Mouse (Mus musculus): ENCODE results near the gene Ran.

Gene Ran

DNA sequence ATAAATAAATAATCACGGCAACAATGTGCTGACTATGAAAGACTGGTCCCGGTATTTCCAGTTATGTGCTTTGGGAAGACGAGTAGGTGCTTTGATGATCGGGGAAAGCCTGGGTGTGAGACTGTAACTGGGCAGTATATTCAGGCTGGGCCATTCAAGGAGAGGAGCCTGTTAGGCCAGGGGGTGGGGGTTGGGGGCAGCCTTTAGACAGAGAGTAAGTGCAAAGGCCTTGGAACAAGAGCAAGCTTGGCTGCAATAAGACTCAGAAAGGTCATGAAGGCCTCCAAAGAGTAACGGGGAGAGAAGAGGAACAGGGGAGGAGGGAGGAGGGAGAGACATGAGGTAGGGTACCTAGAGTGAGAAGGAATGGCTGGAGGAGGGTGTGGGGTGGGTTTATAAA lies 4.3 kb upstream of the Ran start:
- DNase-seq = no peak

DNA sequence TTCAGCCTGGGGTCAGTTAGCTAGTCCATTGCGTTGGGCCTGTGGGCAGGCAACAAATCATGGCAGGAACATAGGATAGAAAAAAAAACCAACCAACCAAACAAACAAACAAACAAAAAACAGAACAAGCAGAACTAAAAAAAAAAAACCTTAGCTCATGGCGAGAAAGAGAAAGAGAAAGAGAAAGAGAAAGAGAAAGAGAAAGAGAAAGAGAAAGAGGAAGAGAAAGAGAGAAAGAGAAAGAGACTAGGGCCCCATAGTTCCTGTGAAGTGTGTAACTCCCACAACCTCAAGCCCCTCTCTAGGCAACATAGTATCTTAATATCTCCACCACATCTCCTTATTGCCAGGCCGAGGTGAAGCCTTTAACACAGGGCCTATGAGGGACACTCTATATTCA lies 3.5 kb upstream of the Ran start:
- no peak for DNase-seq

GRCm38 (mm10) chr5:129018782-129019489 lies 933 bp upstream of the Ran start:
- DNase-seq = no peak

- no peak for DNase-seq
Observed at GRCm38 (mm10) chr5:129020300-129020668, 415 bp downstream of the Ran start.

DNA sequence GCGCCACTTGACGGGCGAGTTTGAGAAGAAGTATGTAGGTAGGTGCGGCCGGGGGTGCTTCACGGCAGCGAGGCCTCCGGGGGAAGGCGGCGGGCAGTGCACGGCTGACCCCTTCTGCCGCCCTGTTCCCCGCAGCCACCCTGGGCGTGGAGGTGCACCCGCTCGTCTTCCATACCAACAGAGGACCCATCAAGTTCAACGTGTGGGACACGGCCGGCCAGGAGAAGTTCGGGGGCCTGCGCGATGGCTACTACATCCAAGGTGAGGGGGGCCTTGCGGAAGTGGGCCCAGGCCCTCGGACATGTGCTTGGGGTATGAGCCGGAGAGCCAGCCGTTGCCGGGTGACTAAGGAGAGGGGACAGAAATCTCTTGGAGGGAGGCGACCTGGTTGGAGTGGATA lies 862 bp downstream of the Ran start:
- DNase-seq = peak; percentile 59

DNA sequence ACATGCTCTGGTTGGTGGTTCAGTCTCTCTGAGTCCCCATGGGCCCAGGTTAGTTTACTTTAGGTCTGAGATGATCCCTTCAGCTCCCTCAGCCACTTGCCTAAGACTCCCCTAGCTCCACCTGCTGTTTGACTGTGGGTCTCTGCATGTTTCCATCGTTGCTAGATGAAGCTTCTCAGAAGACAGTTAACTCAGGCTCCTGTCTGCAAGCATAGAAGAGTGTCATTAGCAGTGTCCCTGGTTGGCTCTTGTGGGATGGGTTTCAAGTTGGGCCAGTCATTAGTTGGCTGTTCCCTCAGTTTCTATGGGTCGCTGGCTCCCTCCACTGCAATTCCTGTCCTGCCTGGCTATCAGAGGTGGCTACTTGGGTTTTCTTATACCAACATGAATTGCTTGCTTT lies 5.2 kb downstream of the Ran start:
- DNase-seq = no peak

GRCm38 (mm10) chr5:129025725-129026124 lies 5.9 kb downstream of the Ran start:
- DNase-seq = no peak

- no peak for DNase-seq
Observed at GRCm38 (mm10) chr5:129026171-129026570, 6.3 kb downstream of the Ran start.

GRCm38 (mm10) chr5:129026637-129027036 lies 6.8 kb downstream of the Ran start:
- DNase-seq = no peak

DNA sequence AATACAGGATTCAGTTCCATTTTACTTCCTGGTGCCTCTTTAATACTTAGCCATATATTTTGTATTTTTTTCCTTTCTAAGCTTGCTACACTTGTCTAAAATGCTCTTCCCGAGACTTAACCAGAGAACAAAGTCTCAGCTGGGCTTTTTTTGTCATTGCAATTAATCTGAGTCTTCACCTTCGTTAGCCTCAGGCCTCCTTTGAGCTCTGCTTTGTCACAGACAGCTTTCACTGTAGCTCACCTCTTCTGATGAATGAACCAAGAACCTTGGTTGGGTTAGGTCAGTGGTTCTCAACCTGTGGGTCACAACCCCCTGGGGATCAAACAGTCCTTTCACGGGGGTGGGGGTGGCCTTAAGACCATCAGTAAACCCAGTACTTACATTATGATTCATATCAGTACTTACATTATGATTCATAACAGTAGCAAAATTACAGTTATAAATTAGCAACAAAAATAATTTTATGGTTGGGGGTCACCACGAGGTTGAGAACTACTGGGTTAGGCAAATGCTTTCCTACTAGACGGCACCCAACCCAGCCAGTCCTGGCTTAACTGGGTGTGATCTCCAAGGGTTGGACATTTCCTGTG lies 9.4 kb downstream of the Ran start:
- no peak for DNase-seq

DNA sequence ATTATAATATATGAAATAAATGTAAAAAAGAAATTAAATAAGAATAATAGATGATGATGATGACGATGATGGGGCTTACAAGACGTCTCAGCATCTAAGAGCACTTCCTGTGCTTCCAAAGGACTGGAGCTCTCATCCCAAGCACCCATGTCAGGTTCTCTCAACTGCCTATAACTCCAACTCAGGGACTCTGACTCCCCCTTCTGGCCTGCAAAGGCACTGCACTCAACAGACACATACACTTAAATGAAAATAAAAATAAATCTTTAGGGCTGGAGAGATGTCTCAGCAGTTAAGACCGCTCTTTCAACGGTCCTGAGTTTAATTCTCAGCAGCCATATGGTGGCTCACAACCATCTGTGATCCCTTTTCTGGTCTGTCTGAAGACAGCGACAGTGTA lies 16.8 kb downstream of the Ran start:
- no peak for DNase-seq

- DNase-seq = no peak
Observed at GRCm38 (mm10) chr5:129037739-129038138, 17.9 kb downstream of the Ran start.

GRCm38 (mm10) chr5:129045641-129046580 lies 26.0 kb downstream of the Ran start:
- DNase-seq = no peak

DNA sequence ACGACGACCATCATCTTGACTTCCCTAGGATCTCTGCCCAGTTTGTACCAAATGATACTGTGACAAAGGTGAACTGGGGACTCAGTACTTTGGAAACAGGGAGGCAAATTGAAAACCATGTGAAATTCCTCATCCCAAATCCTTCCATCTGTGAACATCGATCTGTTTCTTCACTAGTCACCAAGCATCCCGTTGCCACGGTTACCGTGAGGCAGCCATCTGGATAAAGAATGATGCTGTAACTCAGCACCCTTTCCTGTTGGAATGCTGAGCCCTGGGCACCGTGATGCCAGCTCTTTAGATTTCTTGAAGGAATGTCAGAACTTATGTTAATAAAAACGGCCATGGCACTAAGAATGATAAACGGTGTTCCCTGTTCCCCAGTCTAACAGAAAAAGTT lies 29.5 kb downstream of the Ran start:
- DNase-seq = no peak

DNA sequence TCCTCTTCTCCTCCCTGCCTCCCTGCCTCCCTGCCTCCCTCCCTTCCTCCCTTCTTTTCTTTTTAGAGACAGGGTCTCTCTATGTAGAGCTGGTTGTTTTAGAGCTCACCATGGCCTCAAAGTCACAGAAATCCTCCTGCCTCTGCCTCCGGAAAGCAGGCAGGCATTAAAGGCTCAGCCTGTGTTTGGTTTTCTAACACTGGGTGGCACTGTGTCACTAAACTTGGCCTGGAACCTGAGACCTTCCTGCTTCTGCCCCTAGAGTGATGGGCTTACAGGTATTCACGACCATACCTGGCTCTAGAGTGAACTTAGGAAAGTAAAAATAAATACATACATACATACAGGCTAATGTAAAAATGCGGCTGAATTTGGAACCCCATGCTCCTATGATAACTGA lies 32.0 kb downstream of the Ran start:
- no peak for DNase-seq

DNA sequence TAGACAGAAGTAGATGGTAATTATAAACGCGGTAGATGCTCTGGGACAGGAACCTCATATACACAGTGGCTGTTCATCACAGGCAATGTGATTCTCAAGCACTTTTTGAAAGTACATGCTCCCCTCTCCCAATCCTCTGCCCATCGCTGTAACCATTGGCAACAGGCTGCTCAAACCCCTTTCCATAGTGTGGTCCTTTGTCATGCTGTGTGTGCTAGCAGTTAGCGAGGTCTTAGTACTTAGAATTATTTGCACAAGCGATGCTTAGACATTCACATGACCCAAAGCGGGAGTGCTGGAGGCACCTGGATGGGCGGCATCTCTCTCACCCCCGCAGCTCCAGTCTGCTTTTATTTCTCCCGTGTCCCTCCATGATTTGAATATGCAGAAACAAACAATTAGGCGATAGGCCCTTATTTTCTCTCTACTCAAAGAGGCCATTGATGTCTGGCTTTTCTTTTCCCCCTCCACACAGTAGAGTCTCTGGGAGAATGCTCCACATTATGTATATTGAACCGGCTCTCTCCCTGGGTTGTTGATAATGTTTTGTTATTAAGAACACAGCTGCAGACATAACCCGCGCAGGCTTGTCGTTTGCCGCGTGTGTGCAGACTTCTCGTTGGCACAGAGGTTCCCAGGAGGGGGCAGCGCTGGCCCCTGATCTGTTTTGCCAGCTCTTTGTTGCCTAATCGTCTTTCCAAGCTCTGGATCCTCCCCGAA lies 32.9 kb downstream of the Ran start:
- no peak for DNase-seq

- peak; percentile 25 for DNase-seq
Observed at GRCm38 (mm10) chr5:129054675-129055284, 34.9 kb downstream of the Ran start.

GRCm38 (mm10) chr5:129059116-129059515 lies 39.2 kb downstream of the Ran start:
- DNase-seq = no peak

DNA sequence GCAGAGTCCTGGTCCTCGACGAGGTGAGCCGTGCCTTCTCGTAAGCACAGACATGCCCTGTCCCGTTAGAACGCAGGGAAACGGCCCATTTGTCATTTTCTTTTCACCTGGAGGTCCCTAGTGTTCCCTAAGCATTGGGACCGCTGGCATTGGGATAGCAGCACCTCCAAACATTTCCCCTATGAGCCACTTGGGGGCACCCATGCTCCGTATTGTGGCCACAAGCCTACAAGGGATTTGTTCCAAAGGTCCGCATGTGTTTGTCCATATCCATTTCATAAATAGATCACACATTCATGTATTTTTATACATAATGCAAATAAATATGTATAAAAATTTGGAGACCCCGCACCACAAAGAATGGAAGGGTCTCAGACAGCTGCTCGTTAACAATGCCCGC lies 41.7 kb downstream of the Ran start:
- DNase-seq = peak; percentile 85

- peak; percentile 91 for DNase-seq
Observed at GRCm38 (mm10) chr5:129063037-129063791, 43.3 kb downstream of the Ran start.

DNA sequence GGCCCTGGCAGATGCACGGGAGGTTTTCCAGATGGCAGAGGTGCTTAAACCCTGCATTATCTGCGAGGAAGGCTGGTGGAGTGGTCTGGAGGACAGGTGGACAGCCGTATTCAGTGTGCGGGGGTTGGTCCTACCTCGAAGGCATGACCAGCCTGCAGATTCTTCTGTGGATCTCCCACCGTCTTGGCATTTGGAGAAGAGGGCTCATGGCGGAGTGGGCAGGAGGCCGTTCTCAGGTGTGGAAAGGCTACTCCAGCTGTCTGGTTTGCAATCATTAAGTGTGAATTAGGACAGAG lies 43.9 kb downstream of the Ran start:
- DNase-seq = no peak

DNA sequence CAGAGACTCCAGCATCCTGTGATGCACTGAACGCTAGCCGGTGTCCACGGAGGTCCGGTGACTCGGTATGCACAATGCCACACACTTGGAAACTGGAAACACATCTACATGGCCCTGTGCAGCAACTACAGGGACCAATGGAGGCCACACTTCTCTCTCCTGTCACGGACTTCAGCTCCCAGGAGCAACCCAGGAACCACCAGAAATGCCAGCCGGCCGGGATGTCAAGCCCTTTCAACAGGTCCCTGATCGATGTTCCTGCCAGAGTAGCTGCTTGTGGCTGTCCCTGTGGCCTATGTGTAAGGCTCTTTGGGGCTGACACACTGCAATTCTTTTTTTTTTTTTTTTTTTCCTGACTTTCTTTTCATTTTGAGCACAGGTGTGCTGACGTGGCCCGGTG lies 44.3 kb downstream of the Ran start:
- DNase-seq = no peak

Measured in kidney, postnatal 10 days (tissue).